Mouse (Mus musculus): Measurements from ENCODE around the gene Hoxc6. TPM values are rescaled to one million over a fixed set of nuclear protein-coding genes. Genes with fewer than 3 reads are reported as not detected.

Gene Hoxc6
- total RNA-seq, 2 experiments from 2014 or later: not detected

GRCm38 (mm10) chr15:103039609-103040008 is 41.6 kb downstream of the Hoxc6 start:
- no peak for TF ChIP-seq CTCF (IDR thresholded peaks at IDR 0.05)
- no peak overlapping the region for H3K4me3 ChIP-seq
- no peak for DNase-seq (ENCODE audit: extremely low spot score in 1 of 2, low spot score in 2 of 2)
- no peak overlapping the region for H3K27ac ChIP-seq
- intact Hi-C loops (cut with DNase I): no loop called here

- intact Hi-C loops (cut with DNase I): no loop called here
Observed at GRCm38 (mm10) chr15:103040601-103041000, 42.5 kb downstream of the Hoxc6 start.

GRCm38 (mm10) chr15:103041613-103042012 is 43.6 kb downstream of the Hoxc6 start:
- H3K27ac ChIP-seq: no peak overlapping the region
- TF ChIP-seq CTCF (IDR thresholded peaks at IDR 0.05): no peak
- no peak overlapping the region for H3K4me3 ChIP-seq
- no peak for DNase-seq (ENCODE audit: extremely low spot score in 1 of 2, low spot score in 2 of 2)
- intact Hi-C loops (cut with DNase I): no loop called here

More at GRCm38 (mm10) chr15:103040601-103041000, 42.5 kb downstream of the Hoxc6 start:
- TF ChIP-seq CTCF (IDR thresholded peaks at IDR 0.05): no peak
- no peak for DNase-seq (ENCODE audit: extremely low spot score in 1 of 2, low spot score in 2 of 2)
- Histone ChIP-seq H3K4me3 (no peak overlapping the region), H3K27ac (no peak overlapping the region)

GRCm38 (mm10) chr15:103042209-103042608 is 44.2 kb downstream of the Hoxc6 start:
- H3K27ac ChIP-seq: no peak overlapping the region
- no peak for DNase-seq (ENCODE audit: extremely low spot score in 1 of 2, low spot score in 2 of 2)
- no peak for TF ChIP-seq CTCF (IDR thresholded peaks at IDR 0.05)
- no peak overlapping the region for H3K4me3 ChIP-seq
- intact Hi-C loops (cut with DNase I): no loop called here

- no peak overlapping the region for H3K4me3 ChIP-seq
- no peak for TF ChIP-seq CTCF (IDR thresholded peaks at IDR 0.05)
- no peak overlapping the region for H3K27ac ChIP-seq
- DNase-seq (ENCODE audit: extremely low spot score in 1 of 2, low spot score in 2 of 2): no peak
- intact Hi-C loops (cut with DNase I): no loop called here
Observed at GRCm38 (mm10) chr15:103051670-103052069, 53.6 kb downstream of the Hoxc6 start.

- TF ChIP-seq CTCF (IDR thresholded peaks at IDR 0.05): no peak
- DNase-seq (ENCODE audit: extremely low spot score in 1 of 2, low spot score in 2 of 2): no peak
- intact Hi-C loops (cut with DNase I): no loop called here
Observed at GRCm38 (mm10) chr15:103053210-103053609, 55.2 kb downstream of the Hoxc6 start.

GRCm38 (mm10) chr15:103056396-103056795 is 58.3 kb downstream of the Hoxc6 start:
- Histone ChIP-seq H3K27ac (no peak overlapping the region), H3K4me3 (no peak overlapping the region)
- no peak for TF ChIP-seq CTCF (IDR thresholded peaks at IDR 0.05)
- intact Hi-C loops (cut with DNase I): no loop called here
- DNase-seq (ENCODE audit: extremely low spot score in 1 of 2, low spot score in 2 of 2): no peak

More at GRCm38 (mm10) chr15:103053210-103053609, 55.2 kb downstream of the Hoxc6 start:
- no peak overlapping the region for H3K27ac ChIP-seq
- H3K4me3 ChIP-seq: no peak overlapping the region

- no peak for TF ChIP-seq CTCF (IDR thresholded peaks at IDR 0.05)
- Histone ChIP-seq H3K4me3 (no peak overlapping the region), H3K27ac (no peak overlapping the region)
- intact Hi-C loops (cut with DNase I): no loop called here
- no peak for DNase-seq (ENCODE audit: extremely low spot score in 1 of 2, low spot score in 2 of 2)
Observed at GRCm38 (mm10) chr15:103058715-103059114, 60.7 kb downstream of the Hoxc6 start.

GRCm38 (mm10) chr15:103059393-103059992 is 61.4 kb downstream of the Hoxc6 start:
- DNase-seq (ENCODE audit: extremely low spot score in 1 of 2, low spot score in 2 of 2): no peak
- Histone ChIP-seq H3K4me3 (no peak overlapping the region), H3K27ac (no peak overlapping the region)
- intact Hi-C loops (cut with DNase I): no loop called here
- TF ChIP-seq CTCF (IDR thresholded peaks at IDR 0.05): no peak

GRCm38 (mm10) chr15:103060021-103060340 is 61.9 kb downstream of the Hoxc6 start:
- TF ChIP-seq CTCF (IDR thresholded peaks at IDR 0.05): no peak
- DNase-seq (ENCODE audit: extremely low spot score in 1 of 2, low spot score in 2 of 2): no peak
- no peak overlapping the region for H3K27ac ChIP-seq
- intact Hi-C loops (cut with DNase I): loop anchor here (5.0 kb wide), 2 partner anchors 98 to 143 kb away; no protein-coding TSS in a partner anchor
- no peak overlapping the region for H3K4me3 ChIP-seq

- no peak overlapping the region for H3K27ac ChIP-seq
- no peak for DNase-seq (ENCODE audit: extremely low spot score in 1 of 2, low spot score in 2 of 2)
- no peak overlapping the region for H3K4me3 ChIP-seq
- intact Hi-C loops (cut with DNase I): loop anchor here (5.0 kb wide), 2 partner anchors 98 to 143 kb away; no protein-coding TSS in a partner anchor
- no peak for TF ChIP-seq CTCF (IDR thresholded peaks at IDR 0.05)
Observed at GRCm38 (mm10) chr15:103060341-103061130, 62.5 kb downstream of the Hoxc6 start.

- TF ChIP-seq CTCF (IDR thresholded peaks at IDR 0.05): no peak
- Histone ChIP-seq H3K4me3 (no peak overlapping the region), H3K27ac (no peak overlapping the region)
- intact Hi-C loops (cut with DNase I): loop anchor here (5.0 kb wide), 2 partner anchors 99 to 144 kb away; no protein-coding TSS in a partner anchor
- no peak for DNase-seq (ENCODE audit: extremely low spot score in 1 of 2, low spot score in 2 of 2)
Observed at GRCm38 (mm10) chr15:103061131-103061825, 63.2 kb downstream of the Hoxc6 start.

Small RNA genes within 50 kb of the gene (microRNA-seq; reads per million reads assigned to microRNA genes)
- gene Mir196a-2: 0.24 to 0.48 reads per million in 2 experiments
- 0.24 to 0.49 reads per million in 2 experiments for gene Mir615

Other genes with a start within 250 kb of the Hoxc6 start
- gene Hoxc13, start 77.2 kb upstream of the Hoxc6 start, total RNA-seq (2021): not detected
- gene Hoxc12, start 61.5 kb upstream of the Hoxc6 start, total RNA-seq (2021): not detected
- gene Hoxc11, start 43.8 kb upstream of the Hoxc6 start, total RNA-seq (2021): not detected
- gene Hoxc10, start 31.5 kb upstream of the Hoxc6 start, total RNA-seq (2021): not detected
- gene Hoxc5, start 30.8 kb upstream of the Hoxc6 start, total RNA-seq (2021): not detected
- gene Hoxc9, start 21.8 kb upstream of the Hoxc6 start, total RNA-seq (2021): not detected
- gene Hoxc8, start 7.7 kb upstream of the Hoxc6 start, total RNA-seq (2021): not detected
- not detected for gene Hoxc4, start 20.7 kb downstream of the Hoxc6 start, total RNA-seq (2021)
- 10 to 100 TPM; 20.7 to 23.2 TPM for gene Smug1, start 168.8 kb downstream of the Hoxc6 start, total RNA-seq (2021)
- 100 to 1,000 TPM; 171 to 176 TPM for gene Cbx5, start 241.6 kb downstream of the Hoxc6 start, total RNA-seq (2021)
- 100 to 1,000 TPM; 233 to 247 TPM for gene Hnrnpa1, start 242.2 kb downstream of the Hoxc6 start, total RNA-seq (2021)

Measured in left cerebral cortex, adult 2 months (tissue).